Mouse (Mus musculus): ENCODE data around the gene Rrn3. TPM values are rescaled to one million over a fixed set of nuclear protein-coding genes. Genes with fewer than 3 reads are reported as not detected.

The Rrn3 gene
- total RNA-seq (2012; rRNA removed) (83.5 and 105 TPM in 2 replicates), total RNA-seq (2014; rRNA removed) (136 and 155 TPM in 2 replicates), polyA plus RNA-seq (2012; ENCODE audit: insufficient read length, low read depth) (93.7 and 93.8 TPM in 2 replicates)

DNA sequence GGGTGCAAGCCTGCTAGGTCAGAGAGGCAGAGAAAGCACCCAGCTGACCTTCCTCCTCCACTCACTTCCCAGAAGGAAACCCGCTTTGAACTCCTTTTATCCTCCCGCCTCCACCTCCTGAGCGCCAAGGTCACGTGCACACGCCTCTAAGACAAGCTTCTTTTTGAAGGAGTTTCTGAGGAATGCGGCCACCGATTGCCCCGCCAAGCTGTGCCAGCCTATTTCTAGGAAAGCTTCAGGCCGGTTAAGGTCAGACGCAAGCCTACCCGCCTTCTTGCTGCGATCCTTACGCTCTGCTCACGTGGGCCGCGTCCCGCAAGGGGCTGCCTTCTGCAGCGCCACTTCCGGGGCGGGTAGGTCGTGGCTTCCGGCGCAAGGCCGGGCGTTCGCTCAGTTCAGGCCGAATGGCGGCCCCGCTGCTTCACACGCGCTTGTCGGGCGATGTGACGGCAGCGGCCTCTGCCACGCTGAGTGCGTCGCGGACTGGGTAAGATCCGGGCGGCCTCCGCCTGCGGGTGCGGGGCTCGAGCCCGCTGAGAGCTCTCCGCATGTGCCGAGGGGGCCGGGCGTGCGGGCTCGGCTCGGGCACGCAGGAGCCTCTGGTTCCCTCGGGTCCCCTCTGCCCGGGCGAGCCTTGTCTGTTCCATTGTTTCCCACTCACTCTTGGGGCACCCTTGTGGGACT is at the start of gene Rrn3:
TSS of gene Rrn3 (plus strand) at position 356 of the 684 bp plus-strand sequence.
- Histone ChIP-seq H3K79me2 (replicated peaks; ENCODE audit: control insufficient read depth, extremely low read depth, insufficient read depth, poor library complexity, severe bottlenecking) (peaks cover 23% of the 10 kb centered on the region), H3K36me3 (replicated peaks in 1 of 2; ENCODE audit: control insufficient read depth in 1 of 2, insufficient read depth in 1 of 2, low read length in 1 of 2) (peaks cover 13 to 39% of the 10 kb centered on the region in 2 experiments), H3K4me3 (replicated peaks in 1 of 3; ENCODE audit: low read depth in 2 of 3, low read length in 2 of 3, poor library complexity in 1 of 3) (peak within 1 kb of the TSS; percentile 62 to 92 (median 77)), H3K9ac (ENCODE audit: insufficient read depth, low read depth) (peak within 1 kb of the TSS; percentile 68), H3K9me3 (replicated peaks; ENCODE audit: low read length) (peaks cover 20% of the 10 kb centered on the region), H3K4me2 (ENCODE audit: insufficient read depth, low read depth, poor library complexity, severe bottlenecking) (peak within 1 kb of the TSS; percentile 78), H3K4me1 (ENCODE audit: control insufficient read depth in 1 of 2, insufficient read depth in 2 of 2) (peaks cover 10 to 39% of the 10 kb centered on the region in 2 experiments), H3K27ac (ENCODE audit: insufficient read depth, low read depth) (peak within 1 kb of the TSS; percentile 27; the same call in 1 of the 2 replicates), H3K27me3 (replicated peaks) (no peaks in the 10 kb centered on the region)
- in situ Hi-C loops (cut with MboI; ENCODE audit: low pct_ligation_motif_present, low pct_unique_long_range_greater_than_20kb, low sequenced_read_pairs), result no loop called here
- DNase-seq (ENCODE audit: extremely low read depth), result peak; percentile 93
- no peak for TF ChIP-seq ZC3H11A (IDR thresholded peaks at IDR 0.05; ENCODE audit: low read depth, low read length)
- TF ChIP-seq PAX5 (IDR thresholded peaks at IDR 0.05; ENCODE audit: low read length), result no peak
- TF ChIP-seq POLR2AphosphoS2 (IDR thresholded peaks at IDR 0.05; ENCODE audit: low read depth, low read length), result peak; percentile 96
- TF ChIP-seq SIN3A (IDR thresholded peaks at IDR 0.05; ENCODE audit: low read length), result peak; percentile 97
- peak; percentile 98 for TF ChIP-seq MAX (IDR thresholded peaks at IDR 0.05; ENCODE audit: low read length)
- peak; percentile 60; the same call in 1 of the 2 replicates for TF ChIP-seq UBTF (IDR thresholded peaks at IDR 0.05; ENCODE audit: low read depth, low read length)
- peak; percentile 98 for TF ChIP-seq NELFE (IDR thresholded peaks at IDR 0.05; ENCODE audit: low read depth, low read length)
- TF ChIP-seq ZNF384 (IDR thresholded peaks at IDR 0.05; ENCODE audit: low read depth, low read length), result no peak
- peak; percentile 65 for TF ChIP-seq NRF1 (IDR thresholded peaks at IDR 0.05; ENCODE audit: low read depth, low read length)
- peak; percentile 57; the same call in 1 of the 2 replicates for TF ChIP-seq ETS1 (conservative IDR thresholded peaks at IDR 0.05; ENCODE audit: low read depth, low read length)
- no peak for TF ChIP-seq MEF2A (IDR thresholded peaks at IDR 0.05; ENCODE audit: borderline replicate concordance, low read depth, low read length)
- TF ChIP-seq RCOR1 (conservative IDR thresholded peaks at IDR 0.05; ENCODE audit: low read depth, low read length), result 0 out of 2 replicates have a peak, but pooled peaks have one; percentile 48
- peak; percentile 97 for TF ChIP-seq ZMIZ1 (IDR thresholded peaks at IDR 0.05; ENCODE audit: low read depth, low read length)
- TF ChIP-seq ZKSCAN1 (IDR thresholded peaks at IDR 0.05; ENCODE audit: borderline replicate concordance, low read depth, low read length), result no peak
- peak; percentile 94 for TF ChIP-seq MYC (IDR thresholded peaks at IDR 0.05; ENCODE audit: low read depth, low read length)
- no peak for TF ChIP-seq SMC3 (IDR thresholded peaks at IDR 0.05; ENCODE audit: low read depth, low read length)
- peak; percentile 84; the same call in 1 of the 2 replicates for TF ChIP-seq KAT2A (IDR thresholded peaks at IDR 0.05; ENCODE audit: insufficient replicate concordance, low read length)
- no peak for TF ChIP-seq EP300 (IDR thresholded peaks at IDR 0.05; ENCODE audit: low read length)
- TF ChIP-seq CTCF (conservative IDR thresholded peaks at IDR 0.05 in 1 of 2, IDR thresholded peaks at IDR 0.05 in 1 of 2; ENCODE audit: low read depth in 2 of 2, low read length in 2 of 2), result no peak
- TF ChIP-seq RAD21 (IDR thresholded peaks at IDR 0.05; ENCODE audit: low read depth, low read length), result no peak
- no peak for TF ChIP-seq MAFK (IDR thresholded peaks at IDR 0.05; ENCODE audit: insufficient replicate concordance, low read length)
- 0 out of 2 replicates have a peak, but pooled peaks have one; percentile 18 for TF ChIP-seq GABPA (IDR thresholded peaks at IDR 0.05; ENCODE audit: insufficient replicate concordance, low read depth, low read length)
- no peak for TF ChIP-seq CHD2 (IDR thresholded peaks at IDR 0.05; ENCODE audit: low read length)
- TF ChIP-seq USF2 (conservative IDR thresholded peaks at IDR 0.05; ENCODE audit: low read depth, low read length), result peak; percentile 88
- no peak for TF ChIP-seq JUN (IDR thresholded peaks at IDR 0.05; ENCODE audit: insufficient read depth, low read depth, low read length)
- peak; percentile 97 for TF ChIP-seq MXI1 (IDR thresholded peaks at IDR 0.05; ENCODE audit: low read depth, low read length)
- peak; percentile 96 for TF ChIP-seq TCF12 (IDR thresholded peaks at IDR 0.05; ENCODE audit: low read depth, low read length)
- TF ChIP-seq TBP (conservative IDR thresholded peaks at IDR 0.05; ENCODE audit: low read depth, low read length), result peak; percentile 86
- TF ChIP-seq USF1 (IDR thresholded peaks at IDR 0.05; ENCODE audit: low read depth, low read length), result peak; percentile 92
- TF ChIP-seq MAZ (IDR thresholded peaks at IDR 0.05; ENCODE audit: low read depth, low read length), result peak; percentile 12; the same call in 1 of the 2 replicates
- TF ChIP-seq ELF1 (IDR thresholded peaks at IDR 0.05; ENCODE audit: low read depth, low read length), result peak; percentile 89
- no peak for TF ChIP-seq JUND (conservative IDR thresholded peaks at IDR 0.05; ENCODE audit: low read depth, low read length)
- no peak for TF ChIP-seq CHD1 (IDR thresholded peaks at IDR 0.05; ENCODE audit: low read depth, low read length)
- no peak; the same call in 1 of the 2 replicates for TF ChIP-seq IRF4 (IDR thresholded peaks at IDR 0.05; ENCODE audit: low read depth, low read length)
- peak; percentile 98 for TF ChIP-seq BHLHE40 (IDR thresholded peaks at IDR 0.05; ENCODE audit: low read depth, low read length)
- TF ChIP-seq E2F4 (IDR thresholded peaks at IDR 0.05; ENCODE audit: insufficient replicate concordance, low read depth, low read length), result no peak
- peak; percentile 85 for TF ChIP-seq HCFC1 (IDR thresholded peaks at IDR 0.05; ENCODE audit: low read depth, low read length)
- TF ChIP-seq POLR2A (IDR thresholded peaks at IDR 0.05; ENCODE audit: low read depth, low read length), result peak; percentile 100
- dilution Hi-C loops (cut with MboI; ENCODE audit: extremely low pct_ligation_motif_present, extremely low pct_unique_long_range_greater_than_20kb, low sequenced_read_pairs), result no loop called here
